Comparison of ENCODE assay signal across 21 mouse cellular contexts in the genomic region with DNA sequence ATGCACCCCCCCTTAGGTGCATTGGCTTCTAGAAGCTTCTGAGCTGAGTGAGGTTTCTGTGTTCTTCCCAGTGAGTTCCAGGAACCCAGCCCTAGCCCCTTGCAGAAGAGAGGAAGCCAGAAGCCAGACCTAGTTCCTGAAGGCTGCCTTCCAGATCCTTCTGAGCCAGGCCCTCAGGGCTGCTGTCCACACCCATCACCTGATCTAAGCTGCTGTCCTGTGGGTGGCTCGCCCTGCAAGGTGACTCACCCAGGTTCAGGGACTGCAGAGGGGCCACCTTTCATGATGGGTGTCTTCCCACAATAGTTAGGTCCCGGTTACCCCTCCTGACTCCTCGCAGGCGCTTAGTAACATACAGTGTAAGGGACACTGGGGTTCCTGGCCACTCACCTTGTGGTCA. TPM values are rescaled to one million over a fixed set of nuclear protein-coding genes. Genes with fewer than 3 reads are reported as not detected.
DNase-seq lines count a peak whose midpoint lies in the region; ATAC-seq and TF ChIP-seq lines count a peak whose summit lies in the region.
"Had no signal": no experiment of that assay in that cellular context is flagged by ENCODE, and none has a peak within 500 bp of the region (broad histone marks: within the 10 kb centered on the region; RNA-seq: fewer than 3 reads in every experiment).

No protein-coding gene starts in this region.

- intact Hi-C loops in heart, postnatal 36 days (cut with DNase I) = no loop called here

- WGBS in heart, postnatal 0 days = 83% methylated on average over 4 of the region's 4 CpGs
- WGBS in intestine, embryonic 15.5 days = 83% methylated on average over 4 of the region's 4 CpGs
- 80% methylated on average over 4 of the region's 4 CpGs for WGBS in liver, postnatal 0 days (ENCODE audit: insufficient replicate concordance)

- no peak for TF ChIP-seq CTCF in heart, postnatal 0 days (IDR thresholded peaks at IDR 0.05; ENCODE audit: low read depth)
- no peak for TF ChIP-seq CTCF in E14TG2a.4 (conservative IDR thresholded peaks at IDR 0.05; ENCODE audit: low read length)
- no peak for TF ChIP-seq CTCF in liver, postnatal 0 days (IDR thresholded peaks at IDR 0.05; ENCODE audit: low read depth)

- peaks cover 24% of the 10 kb centered on the region for H3K4me1 ChIP-seq in heart, postnatal 0 days (ENCODE audit: control insufficient read depth, insufficient read depth)
- peaks cover 90% of the 10 kb centered on the region for H3K4me1 ChIP-seq in E14TG2a.4 (replicated peaks; ENCODE audit: low read depth, low read length)
- H3K4me1 ChIP-seq in intestine, embryonic 15.5 days (replicated peaks) = peaks cover 40% of the 10 kb centered on the region
- peaks cover 44% of the 10 kb centered on the region for H3K4me1 ChIP-seq in liver, postnatal 0 days (ENCODE audit: insufficient read depth)

- no peak for TF ChIP-seq EP300 in heart, postnatal 0 days (IDR thresholded peaks at IDR 0.05; ENCODE audit: low read depth)
- TF ChIP-seq EP300 in liver, postnatal 0 days (IDR thresholded peaks at IDR 0.05; ENCODE audit: low read depth) = no peak

- no peaks in the 10 kb centered on the region for H3K27me3 ChIP-seq in heart, postnatal 0 days (ENCODE audit: control insufficient read depth, insufficient read depth, low read length)
- H3K27me3 ChIP-seq in E14TG2a.4 (ENCODE audit: insufficient read depth, low read length) = no peaks in the 10 kb centered on the region
- H3K27me3 ChIP-seq in intestine, embryonic 15.5 days (replicated peaks) = no peaks in the 10 kb centered on the region
- H3K27me3 ChIP-seq in liver, postnatal 0 days (ENCODE audit: insufficient read depth, low read length) = no peaks in the 10 kb centered on the region
- H3K27me3 ChIP-seq: CH12.LX; forebrain, embryonic 13.5 days; hindbrain, embryonic 13.5 days; Patski had no signal

- H3K27ac ChIP-seq in heart, postnatal 0 days (ENCODE audit: low read depth) = peak overlapping the region; percentile 20
- peak overlapping the region; percentile 68 for H3K27ac ChIP-seq in intestine, embryonic 15.5 days
- peak overlapping the region; percentile 71 for H3K27ac ChIP-seq in liver, postnatal 0 days (ENCODE audit: low read depth)
- H3K27ac ChIP-seq: forebrain, embryonic 13.5 days; hindbrain, embryonic 13.5 days; layer of hippocampus, adult 2 months; liver, embryonic 14.5 days; macrophage had no signal

- peaks cover 15% of the 10 kb centered on the region; the same call in 1 of the 2 replicates for H3K36me3 ChIP-seq in heart, postnatal 0 days (replicated peaks; ENCODE audit: control insufficient read depth, insufficient read depth, low read length)
- peaks cover 56% of the 10 kb centered on the region for H3K36me3 ChIP-seq in E14TG2a.4 (ENCODE audit: insufficient read depth, low read length)
- peaks cover 19% of the 10 kb centered on the region for H3K36me3 ChIP-seq in intestine, embryonic 15.5 days
- H3K36me3 ChIP-seq in liver, postnatal 0 days (replicated peaks; ENCODE audit: insufficient read depth, low read length) = peaks cover 10% of the 10 kb centered on the region

- no peak overlapping the region for H3K9ac ChIP-seq in heart, postnatal 0 days (replicated peaks; ENCODE audit: low read depth, low read length)
- H3K9ac ChIP-seq in intestine, embryonic 15.5 days = no peak overlapping the region
- H3K9ac ChIP-seq in liver, postnatal 0 days (replicated peaks) = no peak overlapping the region
- H3K9ac ChIP-seq: hindbrain, embryonic 13.5 days; liver, embryonic 14.5 days had no signal

- no peak for DNase-seq in heart, postnatal 0 days (ENCODE audit: low spot score)
- DNase-seq in heart, postnatal 36 days = no peak
- no peak for DNase-seq in liver, postnatal 0 days
- no peak for DNase-seq in lung, postnatal 36 days
- DNase-seq: cerebellum, postnatal 10 days; embryo, embryonic 11 days; midbrain, embryonic 14.5 days; right cerebral cortex, postnatal 25 days had no signal

- no peak overlapping the region for H3K4me2 ChIP-seq in heart, postnatal 0 days (ENCODE audit: low read depth, low read length)
- H3K4me2 ChIP-seq in intestine, embryonic 15.5 days (replicated peaks) = no peak overlapping the region
- H3K4me2 ChIP-seq in liver, postnatal 0 days (ENCODE audit: low read depth, low read length) = no peak overlapping the region
- H3K4me2 ChIP-seq: forebrain, embryonic 13.5 days; hindbrain, embryonic 13.5 days had no signal

- no peak for ATAC-seq in heart, postnatal 0 days (ENCODE audit: insufficient read depth, low read depth)
- ATAC-seq in intestine, embryonic 15.5 days = peak; percentile 56
- 0 out of 2 replicates have a peak, but pooled peaks have one; percentile 7 for ATAC-seq in liver, postnatal 0 days
- no peak for ATAC-seq in erythroid progenitor cell, adult 5-6 weeks (replicated peaks; ENCODE audit: low FRiP score, poor library complexity, severe bottlenecking)
- ATAC-seq: forebrain, embryonic 13.5 days; Patski had no signal

- no peak overlapping the region for H3K4me3 ChIP-seq in heart, postnatal 0 days (ENCODE audit: low read depth, low read length)
- peak overlapping the region; percentile 32; the same call in 1 of the 2 replicates for H3K4me3 ChIP-seq in E14TG2a.4 (replicated peaks; ENCODE audit: low read length)
- no peak overlapping the region for H3K4me3 ChIP-seq in intestine, embryonic 15.5 days (replicated peaks)
- H3K4me3 ChIP-seq in liver, postnatal 0 days (ENCODE audit: low read depth, low read length) = no peak overlapping the region
- H3K4me3 ChIP-seq: forebrain, embryonic 13.5 days; hindbrain, embryonic 13.5 days; layer of hippocampus, adult 2 months had no signal

- H3K9me3 ChIP-seq in heart, postnatal 0 days (replicated peaks; ENCODE audit: control insufficient read depth, low read length) = no peaks in the 10 kb centered on the region
- H3K9me3 ChIP-seq in E14TG2a.4 (ENCODE audit: low read length) = no peaks in the 10 kb centered on the region
- H3K9me3 ChIP-seq in intestine, embryonic 15.5 days = no peaks in the 10 kb centered on the region
- no peaks in the 10 kb centered on the region for H3K9me3 ChIP-seq in liver, postnatal 0 days (ENCODE audit: low read length)
- H3K9me3 ChIP-seq: forebrain, embryonic 13.5 days; hindbrain, embryonic 13.5 days had no signal

RNA-seq across cellular contexts. Expression of a gene that starts 6.4 kb away (rescaled TPM):
- total RNA-seq in heart, postnatal 0 days (2014; rRNA removed; ENCODE audit: low replicate concordance) = 438 and 495 TPM in 2 replicates
- 202 and 205 TPM in 2 replicates for polyA plus RNA-seq in heart, postnatal 0 days (2015; fragmentation: Nextera tagmentation; extraction: Ambion mirVana)
- 10 to 100 TPM; 64.0 to 66.8 TPM for total RNA-seq in heart, postnatal 36 days (2021)
- polyA plus RNA-seq in intestine, embryonic 15.5 days (2015; fragmentation: Nextera tagmentation; extraction: Ambion mirVana) = 286 and 323 TPM in 2 replicates
- polyA plus RNA-seq in liver, postnatal 0 days (2015; fragmentation: Nextera tagmentation; extraction: Ambion mirVana) = 98.5 and 103 TPM in 2 replicates
- 86.5 and 93.1 TPM in 2 replicates for total RNA-seq in erythroid progenitor cell, adult 5-6 weeks (2015; ENCODE audit: low replicate concordance)
- total RNA-seq in erythroid progenitor cell, adult 5-6 weeks (2017; ENCODE audit: low replicate concordance) = 38.4 and 57.6 TPM in 2 replicates

RNA-seq across cellular contexts. Expression of a gene that starts 19.2 kb away (rescaled TPM):
- total RNA-seq in heart, postnatal 0 days (2014; rRNA removed; ENCODE audit: low replicate concordance) = 18.0 and 36.3 TPM in 2 replicates
- 26.9 and 29.1 TPM in 2 replicates for polyA plus RNA-seq in heart, postnatal 0 days (2015; fragmentation: Nextera tagmentation; extraction: Ambion mirVana)
- 10 to 100 TPM; 39.6 to 44.9 TPM for total RNA-seq in heart, postnatal 36 days (2021)
- 58.0 and 74.2 TPM in 2 replicates for polyA plus RNA-seq in intestine, embryonic 15.5 days (2015; fragmentation: Nextera tagmentation; extraction: Ambion mirVana)
- 31.0 and 32.2 TPM in 2 replicates for polyA plus RNA-seq in liver, postnatal 0 days (2015; fragmentation: Nextera tagmentation; extraction: Ambion mirVana)
- total RNA-seq in erythroid progenitor cell, adult 5-6 weeks (2015; ENCODE audit: low replicate concordance) = 0.36 and 6.3 TPM in 2 replicates
- total RNA-seq in erythroid progenitor cell, adult 5-6 weeks (2017; ENCODE audit: low replicate concordance) = under 0.01 and 3.0 TPM in 2 replicates

RNA-seq across cellular contexts. Expression of a gene that starts 19.3 kb away (rescaled TPM):
- 322 and 503 TPM in 2 replicates for total RNA-seq in heart, postnatal 0 days (2014; rRNA removed; ENCODE audit: low replicate concordance)
- 45.9 and 49.5 TPM in 2 replicates for polyA plus RNA-seq in heart, postnatal 0 days (2015; fragmentation: Nextera tagmentation; extraction: Ambion mirVana)
- total RNA-seq in heart, postnatal 36 days (2021) = 100 to 1,000 TPM; 124 to 138 TPM
- 83.7 and 88.8 TPM in 2 replicates for polyA plus RNA-seq in intestine, embryonic 15.5 days (2015; fragmentation: Nextera tagmentation; extraction: Ambion mirVana)
- 19.6 and 38.4 TPM in 2 replicates for polyA plus RNA-seq in liver, postnatal 0 days (2015; fragmentation: Nextera tagmentation; extraction: Ambion mirVana)
- total RNA-seq in erythroid progenitor cell, adult 5-6 weeks (2015; ENCODE audit: low replicate concordance) = 26.7 and 36.0 TPM in 2 replicates
- total RNA-seq in erythroid progenitor cell, adult 5-6 weeks (2017; ENCODE audit: low replicate concordance) = 21.1 and 32.0 TPM in 2 replicates

RNA-seq across cellular contexts. Expression of a gene that starts 23.9 kb away (rescaled TPM):
- not detected in 2 replicates for total RNA-seq in heart, postnatal 0 days (2014; rRNA removed; ENCODE audit: low replicate concordance)
- polyA plus RNA-seq in heart, postnatal 0 days (2015; fragmentation: Nextera tagmentation; extraction: Ambion mirVana) = not detected in 2 replicates
- total RNA-seq in heart, postnatal 36 days (2021) = under 1 TPM in 1 of 2 experiments, not detected in 1; 0.06 TPM
- polyA plus RNA-seq in intestine, embryonic 15.5 days (2015; fragmentation: Nextera tagmentation; extraction: Ambion mirVana) = not detected in 2 replicates
- 0.02 TPM in 1 of 2 replicates, not detected in the other for polyA plus RNA-seq in liver, postnatal 0 days (2015; fragmentation: Nextera tagmentation; extraction: Ambion mirVana)
- not detected in 2 replicates for total RNA-seq in erythroid progenitor cell, adult 5-6 weeks (2015; ENCODE audit: low replicate concordance)
- not detected in 2 replicates for total RNA-seq in erythroid progenitor cell, adult 5-6 weeks (2017; ENCODE audit: low replicate concordance)
- total RNA-seq: CH12.LX; granulocyte monocyte progenitor cell, adult 5-6 weeks had no signal
- polyA plus RNA-seq: liver, embryonic 14.5 days; macrophage had no signal

RNA-seq across cellular contexts. Expression of a gene that starts 38.9 kb away (rescaled TPM):
- not detected in 2 replicates for total RNA-seq in heart, postnatal 0 days (2014; rRNA removed; ENCODE audit: low replicate concordance)
- not detected in 2 replicates for polyA plus RNA-seq in heart, postnatal 0 days (2015; fragmentation: Nextera tagmentation; extraction: Ambion mirVana)
- not detected for total RNA-seq in heart, postnatal 36 days (2021)
- polyA plus RNA-seq in intestine, embryonic 15.5 days (2015; fragmentation: Nextera tagmentation; extraction: Ambion mirVana) = 2.1 and 2.5 TPM in 2 replicates
- polyA plus RNA-seq in liver, postnatal 0 days (2015; fragmentation: Nextera tagmentation; extraction: Ambion mirVana) = 0.22 and 0.25 TPM in 2 replicates
- total RNA-seq in erythroid progenitor cell, adult 5-6 weeks (2015; ENCODE audit: low replicate concordance) = not detected in 2 replicates
- not detected in 2 replicates for total RNA-seq in erythroid progenitor cell, adult 5-6 weeks (2017; ENCODE audit: low replicate concordance)
- total RNA-seq: adrenal gland, postnatal 4 days; granulocyte monocyte progenitor cell, adult 5-6 weeks; layer of hippocampus, adult 2 months; left cerebral cortex, adult 18-20 months had no signal
- polyA plus RNA-seq: forebrain, embryonic 13.5 days; hindbrain, embryonic 13.5 days; macrophage; midbrain, embryonic 14.5 days had no signal

Comparison
In these comparisons a context has a peak if more than half of its experiments do, and no peak if none do; other contexts are left out.
1. ATAC-seq: peak in intestine, embryonic 15.5 days (single experiment) and liver, postnatal 0 days (single experiment); none in heart, postnatal 0 days (single experiment) and erythroid progenitor cell, adult 5-6 weeks (single experiment).
2. H3K27ac ChIP-seq: peak in every context shown above with its lines; median percentile 71 in liver, postnatal 0 days; 68 in intestine, embryonic 15.5 days; 20 in heart, postnatal 0 days.